Mouse (Mus musculus) intestine, embryonic 14.5 days (tissue): ENCODE measurements around the gene Hspb6. TPM values are rescaled to one million over a fixed set of nuclear protein-coding genes. Genes with fewer than 3 reads are reported as not detected.

ENCODE experiments used
- ATAC-seq: fragments of 200-750 bp; cut with Nextera tagmentation; replicated peaks from 2 replicates; pipeline ENCODE4 v1.8.0; 2017; ENCODE audit warnings: low read depth, moderate number of reproducible peaks, moderate TSS enrichment, moderate library complexity; ENCODE audit not compliant: low FRiP score, low TSS enrichment
- DNase-seq: peaks from one replicate; pipeline ENCODE4 v3.0.0-alpha.2; 2018; ENCODE audit warnings: low spot score
- H3K27ac ChIP-seq: fragments of 300-500 bp; sonication (generic); 2 replicates; pipeline ENCODE4 v1.5.1; 2014; ENCODE audit warnings: low read depth, mild to moderate bottlenecking, control low read depth
- H3K27me3 ChIP-seq: fragments of 300-500 bp; sonication (generic); replicated peaks from 2 replicates; pipeline ENCODE4 v1.6.1; 2014; ENCODE audit warnings: low read length, control low read depth; ENCODE audit not compliant: control insufficient read depth, insufficient read depth
- H3K36me3 ChIP-seq: fragments of 300-500 bp; sonication (generic); 2 replicates; pipeline ENCODE4 v1.6.1; 2014; ENCODE audit warnings: low read length, control low read depth; ENCODE audit not compliant: control insufficient read depth, insufficient read depth
- H3K4me1 ChIP-seq: fragments of 300-500 bp; sonication (generic); replicated peaks from 2 replicates; pipeline ENCODE4 v1.6.1; 2014; ENCODE audit warnings: low read length, control low read depth, mixed read lengths; ENCODE audit not compliant: control insufficient read depth, insufficient read depth
- H3K4me2 ChIP-seq: fragments of 300-500 bp; sonication (generic); 2 replicates; pipeline ENCODE4 v1.6.1; 2014; ENCODE audit warnings: low read length
- H3K4me3 ChIP-seq: fragments of 300-500 bp; sonication (generic); 2 replicates; pipeline ENCODE4 v1.5.1; 2014; ENCODE audit warnings: low read depth, low read length, control low read depth, mixed read lengths
- H3K9ac ChIP-seq: fragments of 300-500 bp; sonication (generic); 2 replicates; pipeline ENCODE4 v1.6.1; 2014; ENCODE audit warnings: mild to moderate bottlenecking, low read length
- H3K9me3 ChIP-seq: fragments of 300-500 bp; sonication (generic); 2 replicates; pipeline ENCODE4 v1.6.1; 2016; ENCODE audit warnings: low read length, control low read depth; ENCODE audit not compliant: control insufficient read depth
- WGBS: fragments of 180-500 bp; shearing (Covaris S2); extraction: QIAGEN DNeasy Blood & Tissue Kit; methylation state at CpG from one replicate; pipeline ENCODE4 v1.1.7; 2014; 5-methylcytosine and 5-hydroxymethylcytosine counted together
- polyA plus RNA-seq: library from polyadenylated mRNA; unstranded; fragments of >200 nt; fragmentation: Nextera tagmentation; extraction: Ambion mirVana; gene quantifications from 2 replicates; pipeline ENCODE4 v1.2.1, GENCODE M21; 2014

The Hspb6 gene
- polyA plus RNA-seq, 1 experiment from 2014 or later = 48.5 TPM

DNA sequence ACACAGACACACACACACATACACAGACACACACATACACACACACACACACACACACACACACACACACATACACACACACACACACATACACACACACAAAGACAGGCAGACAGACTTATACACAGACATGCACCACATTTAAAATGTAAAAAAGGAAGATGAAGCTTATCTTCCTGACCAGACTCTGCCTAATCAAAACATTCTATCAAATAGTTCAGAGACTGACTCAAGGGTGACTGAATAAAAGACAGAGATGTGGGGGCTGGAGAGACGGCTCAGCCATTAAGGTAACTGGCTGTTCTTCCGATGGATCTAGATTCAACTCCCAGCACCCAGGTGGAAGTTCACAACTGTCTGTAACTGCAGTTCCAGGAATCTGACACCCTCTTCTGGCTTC lies 7.7 kb upstream of the Hspb6 start:
- Histone ChIP-seq H3K27me3 (no peaks in the 10 kb centered on the region), H3K4me3 (no peak overlapping the region), H3K4me2 (no peak overlapping the region), H3K9ac (no peak overlapping the region), H3K9me3 (no peaks in the 10 kb centered on the region), H3K27ac (no peak overlapping the region), H3K36me3 (peaks cover 65% of the 10 kb centered on the region), H3K4me1 (no peaks in the 10 kb centered on the region)
- ATAC-seq (no peak), DNase-seq (no peak)
- WGBS = 94% methylated on average over 2 of the region's 2 CpGs

DNA sequence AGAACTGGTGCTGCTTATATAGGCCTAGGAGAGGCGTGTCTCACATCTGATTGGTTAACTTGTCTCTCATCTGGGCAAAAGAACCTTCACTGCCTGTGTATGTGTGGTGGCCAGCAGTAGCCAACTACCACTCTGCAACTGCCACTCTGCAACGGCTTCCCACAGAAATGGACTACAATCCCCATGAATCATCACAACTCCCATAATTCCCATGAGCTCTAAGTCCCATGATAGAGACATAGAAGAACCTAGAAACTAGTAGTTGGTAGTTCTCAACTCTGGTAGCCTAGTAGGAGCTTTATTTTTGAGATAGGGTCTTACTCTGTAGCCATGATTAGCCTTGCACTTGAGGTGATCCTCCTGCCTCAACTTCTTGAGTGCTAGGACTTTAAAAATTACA lies 2.1 kb upstream of the Hspb6 start:
- 92% methylated on average over 2 of the region's 2 CpGs for WGBS
- peaks cover 32% of the 10 kb centered on the region for H3K36me3 ChIP-seq
- H3K9ac ChIP-seq = no peak overlapping the region
- H3K4me1 ChIP-seq = peaks cover 8% of the 10 kb centered on the region
- H3K4me2 ChIP-seq = no peak overlapping the region
- no peak overlapping the region for H3K4me3 ChIP-seq
- H3K27ac ChIP-seq = no peak overlapping the region
- no peak for DNase-seq
- ATAC-seq = no peak
- no peaks in the 10 kb centered on the region for H3K9me3 ChIP-seq
- H3K27me3 ChIP-seq = no peaks in the 10 kb centered on the region

GRCm38 (mm10) chr7:30550603-30551002 lies 1.4 kb upstream of the Hspb6 start:
- H3K36me3 ChIP-seq = peaks cover 34% of the 10 kb centered on the region
- H3K9ac ChIP-seq = no peak overlapping the region
- WGBS = 96% methylated on average over 1 of the region's 1 CpGs
- H3K4me1 ChIP-seq = peaks cover 8% of the 10 kb centered on the region
- no peak overlapping the region for H3K4me2 ChIP-seq
- H3K4me3 ChIP-seq = no peak overlapping the region
- H3K27me3 ChIP-seq = no peaks in the 10 kb centered on the region
- H3K9me3 ChIP-seq = no peaks in the 10 kb centered on the region
- DNase-seq = no peak
- no peak for ATAC-seq
- H3K27ac ChIP-seq = no peak overlapping the region

GRCm38 (mm10) chr7:30551445-30552101 lies 405 bp upstream of the Hspb6 start:
- WGBS = 3% methylated on average over 10 of the region's 10 CpGs
- peaks cover 8% of the 10 kb centered on the region for H3K4me1 ChIP-seq
- H3K9ac ChIP-seq = peak overlapping the region; percentile 69
- H3K36me3 ChIP-seq = peaks cover 32% of the 10 kb centered on the region
- H3K27ac ChIP-seq = peak overlapping the region; percentile 96
- no peak for DNase-seq
- H3K4me3 ChIP-seq = peak overlapping the region; percentile 78
- peak; percentile 68 for ATAC-seq
- no peaks in the 10 kb centered on the region for H3K27me3 ChIP-seq
- H3K4me2 ChIP-seq = peak overlapping the region; percentile 86
- no peaks in the 10 kb centered on the region for H3K9me3 ChIP-seq

DNA sequence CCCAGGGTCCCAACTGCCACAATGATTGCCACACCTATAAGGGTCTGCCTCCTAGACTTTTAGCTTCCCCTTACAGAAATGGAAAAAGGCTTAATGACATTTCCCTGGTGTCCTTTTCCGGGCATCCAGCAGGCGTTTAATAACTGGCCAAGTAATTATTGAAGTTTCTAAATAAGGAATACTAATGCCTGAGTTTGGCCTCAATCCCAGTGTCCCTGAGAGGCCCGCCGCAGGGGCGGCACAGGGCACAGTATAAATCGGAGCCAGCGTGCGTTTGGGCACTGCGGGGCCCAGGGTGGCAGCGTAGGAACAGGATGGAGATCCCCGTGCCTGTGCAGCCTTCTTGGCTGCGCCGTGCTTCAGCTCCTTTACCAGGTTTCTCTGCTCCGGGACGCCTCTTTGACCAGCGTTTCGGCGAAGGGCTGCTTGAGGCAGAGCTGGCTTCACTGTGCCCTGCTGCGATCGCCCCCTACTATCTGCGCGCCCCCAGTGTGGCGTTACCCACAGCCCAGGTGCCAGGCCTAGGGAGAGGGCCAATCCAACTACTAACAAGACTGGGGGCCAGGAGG lies 1.1 kb downstream of the Hspb6 start:
- no peak for ATAC-seq
- DNase-seq = peak; percentile 64

GRCm38 (mm10) chr7:30553810-30554584 lies 2.0 kb downstream of the Hspb6 start:
- ATAC-seq (no peak), DNase-seq (no peak)
- Histone ChIP-seq H3K9ac (peak overlapping the region; percentile 69; the same call in 1 of the 2 replicates), H3K27me3 (no peaks in the 10 kb centered on the region), H3K27ac (peak overlapping the region; percentile 96; the same call in 1 of the 2 replicates), H3K36me3 (peaks cover 29% of the 10 kb centered on the region), H3K4me3 (peak overlapping the region; percentile 78; the same call in 1 of the 2 replicates), H3K9me3 (no peaks in the 10 kb centered on the region), H3K4me1 (peaks cover 15% of the 10 kb centered on the region), H3K4me2 (peak overlapping the region; percentile 86)
- 83% methylated on average over 22 of the region's 22 CpGs for WGBS

More for the DNA sequence above, 1.1 kb downstream of the Hspb6 start:
- H3K27me3 ChIP-seq = no peaks in the 10 kb centered on the region
- peak overlapping the region; percentile 69 for H3K9ac ChIP-seq
- WGBS = 4% methylated on average over 23 of the region's 23 CpGs
- peak overlapping the region; percentile 96; the same call in 1 of the 2 replicates for H3K27ac ChIP-seq
- H3K4me3 ChIP-seq = peak overlapping the region; percentile 78
- H3K4me1 ChIP-seq = peaks cover 8% of the 10 kb centered on the region
- H3K9me3 ChIP-seq = no peaks in the 10 kb centered on the region
- H3K4me2 ChIP-seq = peak overlapping the region; percentile 86
- peaks cover 32% of the 10 kb centered on the region for H3K36me3 ChIP-seq

DNA sequence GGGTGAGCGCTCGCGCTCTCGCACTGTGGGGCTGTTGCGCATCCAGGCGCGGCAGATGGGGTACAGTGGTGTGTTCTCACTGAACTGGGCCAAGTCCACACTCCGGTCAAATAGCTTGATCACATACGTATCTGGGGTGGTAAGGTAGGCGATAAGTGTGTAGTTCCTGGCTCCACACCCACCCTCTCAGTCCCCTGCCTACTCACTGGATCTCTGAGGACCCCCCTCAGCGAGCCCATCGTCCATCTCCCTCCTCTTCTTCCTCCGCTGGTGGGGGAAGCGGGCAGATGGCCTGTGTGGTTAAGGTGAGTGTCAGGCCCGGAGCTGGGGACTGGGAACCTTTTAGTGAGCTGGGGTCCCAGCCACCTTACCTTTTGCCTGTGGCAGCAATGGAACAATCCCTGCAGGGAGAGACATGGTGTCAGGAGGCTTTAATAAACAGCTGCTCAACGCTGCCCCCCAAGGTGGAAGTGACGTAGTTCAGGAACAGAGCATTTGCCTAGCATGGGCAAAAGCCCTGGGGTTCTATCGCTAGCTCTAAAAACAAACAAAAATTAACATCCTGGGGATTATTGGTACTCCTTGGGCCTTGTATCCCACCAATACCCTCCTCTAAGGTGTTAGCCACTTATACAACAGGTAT lies 5.0 kb downstream of the Hspb6 start:
- Histone ChIP-seq H3K27me3 (no peaks in the 10 kb centered on the region), H3K4me3 (no peak overlapping the region), H3K36me3 (peaks cover 29% of the 10 kb centered on the region), H3K9me3 (no peaks in the 10 kb centered on the region), H3K27ac (no peak overlapping the region), H3K4me2 (no peak overlapping the region), H3K4me1 (peaks cover 16% of the 10 kb centered on the region), H3K9ac (no peak overlapping the region)
- no peak for DNase-seq
- no peak for ATAC-seq
- WGBS = 93% methylated on average over 18 of the region's 18 CpGs

DNA sequence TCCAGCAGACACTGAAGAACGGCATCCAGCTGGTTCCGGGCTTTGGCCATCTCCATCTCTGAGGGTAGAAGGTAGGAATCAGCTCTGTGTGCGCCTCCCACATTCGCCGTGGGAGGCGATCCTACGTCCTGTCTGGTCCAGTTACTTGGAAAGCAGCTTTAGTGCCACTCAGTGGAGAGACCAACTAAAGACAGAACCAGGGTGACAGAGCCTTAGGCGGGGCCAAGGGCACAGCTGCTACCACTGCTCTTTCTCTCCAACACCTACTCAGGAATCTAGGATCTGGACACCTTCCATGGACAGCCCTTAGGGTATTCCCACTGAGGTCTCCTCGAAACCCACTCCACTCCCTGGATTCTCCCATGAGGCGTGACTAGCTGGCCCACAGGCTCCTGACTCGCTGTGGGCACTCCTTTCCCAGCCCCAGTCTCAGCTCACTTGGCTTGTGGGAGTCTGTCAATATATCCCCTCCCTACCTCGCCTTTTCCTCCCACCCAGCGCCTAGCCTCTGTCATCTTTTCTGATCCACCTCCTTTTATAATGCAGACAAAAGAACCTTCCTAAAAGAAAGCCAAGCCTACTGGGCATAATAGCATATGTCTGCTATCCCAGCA lies 6.0 kb downstream of the Hspb6 start:
- no peak overlapping the region for H3K4me3 ChIP-seq
- DNase-seq (no peak), ATAC-seq (no peak)
- H3K36me3 ChIP-seq = peaks cover 29% of the 10 kb centered on the region
- H3K27ac ChIP-seq = no peak overlapping the region
- H3K9ac ChIP-seq = no peak overlapping the region
- peaks cover 19% of the 10 kb centered on the region for H3K4me1 ChIP-seq
- no peaks in the 10 kb centered on the region for H3K27me3 ChIP-seq
- 91% methylated on average over 13 of the region's 13 CpGs for WGBS
- no peaks in the 10 kb centered on the region for H3K9me3 ChIP-seq
- peak overlapping the region; percentile 91 for H3K4me2 ChIP-seq
